Mouse (Mus musculus): ENCODE results near the gene Prtn3.

Prtn3 gene

GRCm38 (mm10) chr10:79906712-79907111, 32.4 kb downstream of the Prtn3 start:
- no peak for ATAC-seq (ENCODE audit: insufficient number of reproducible peaks, low FRiP score, low TSS enrichment)

- ATAC-seq (ENCODE audit: insufficient number of reproducible peaks, low FRiP score, low TSS enrichment), result no peak
These were observed 33.1 kb downstream of the Prtn3 start for GRCm38 (mm10) chr10:79907415-79907814.

- peak; percentile 79 for ATAC-seq (ENCODE audit: insufficient number of reproducible peaks, low FRiP score, low TSS enrichment)
These were observed 34.2 kb downstream of the Prtn3 start, which contains the start of gene Med16 for GRCm38 (mm10) chr10:79908167-79909091. Gene Med16 (minus strand): TSS chr10:79908923.

GRCm38 (mm10) chr10:79909092-79909922, 35.0 kb downstream of the Prtn3 start:
- ATAC-seq (ENCODE audit: insufficient number of reproducible peaks, low FRiP score, low TSS enrichment), result no peak

GRCm38 (mm10) chr10:79910556-79910955, 36.3 kb downstream of the Prtn3 start, which contains the start of gene Gm26602:
Gene Gm26602 (plus strand): TSS chr10:79910856.
- ATAC-seq (ENCODE audit: insufficient number of reproducible peaks, low FRiP score, low TSS enrichment), result no peak

- no peak for ATAC-seq (ENCODE audit: insufficient number of reproducible peaks, low FRiP score, low TSS enrichment)
These were observed 38.1 kb downstream of the Prtn3 start for GRCm38 (mm10) chr10:79912412-79912811.

GRCm38 (mm10) chr10:79914131-79914947, 40.1 kb downstream of the Prtn3 start:
- ATAC-seq (ENCODE audit: insufficient number of reproducible peaks, low FRiP score, low TSS enrichment), result no peak

GRCm38 (mm10) chr10:79914948-79915596, 40.8 kb downstream of the Prtn3 start:
- no peak for ATAC-seq (ENCODE audit: insufficient number of reproducible peaks, low FRiP score, low TSS enrichment)

GRCm38 (mm10) chr10:79916081-79916480, 41.8 kb downstream of the Prtn3 start:
- no peak for ATAC-seq (ENCODE audit: insufficient number of reproducible peaks, low FRiP score, low TSS enrichment)

- ATAC-seq (ENCODE audit: insufficient number of reproducible peaks, low FRiP score, low TSS enrichment), result peak; percentile 69
These were observed 42.7 kb downstream of the Prtn3 start, which contains the start of gene Kiss1r for GRCm38 (mm10) chr10:79916808-79917531. Gene Kiss1r (plus strand): TSS chr10:79916971.

GRCm38 (mm10) chr10:79917532-79918100, 43.3 kb downstream of the Prtn3 start:
- ATAC-seq (ENCODE audit: insufficient number of reproducible peaks, low FRiP score, low TSS enrichment), result no peak

- ATAC-seq (ENCODE audit: insufficient number of reproducible peaks, low FRiP score, low TSS enrichment), result 0 out of 2 replicates have a peak, but pooled peaks have one; percentile 26
These were observed 44.2 kb downstream of the Prtn3 start for GRCm38 (mm10) chr10:79918231-79919078.

- ATAC-seq (ENCODE audit: insufficient number of reproducible peaks, low FRiP score, low TSS enrichment), result no peak
These were observed 45.1 kb downstream of the Prtn3 start for GRCm38 (mm10) chr10:79919251-79919849.

GRCm38 (mm10) chr10:79920056-79920890, 46.0 kb downstream of the Prtn3 start:
- no peak for ATAC-seq (ENCODE audit: insufficient number of reproducible peaks, low FRiP score, low TSS enrichment)

GRCm38 (mm10) chr10:79920958-79921535, 46.8 kb downstream of the Prtn3 start, which contains the start of gene R3hdm4:
Gene R3hdm4 (minus strand): TSS chr10:79921208.
- no peak for ATAC-seq (ENCODE audit: insufficient number of reproducible peaks, low FRiP score, low TSS enrichment)

- ATAC-seq (ENCODE audit: insufficient number of reproducible peaks, low FRiP score, low TSS enrichment), result no peak
These were observed 47.3 kb downstream of the Prtn3 start for GRCm38 (mm10) chr10:79921572-79921971.
